Mouse (Mus musculus) CH12.LX (cell line): ENCODE measurements around the gene Terf2. TPM values are rescaled to one million over a fixed set of nuclear protein-coding genes. Genes with fewer than 3 reads are reported as not detected.

Source experiments
- DNase-seq: peaks from one replicate; pipeline ENCODE4 v3.0.0-alpha.2; 2013; ENCODE audit errors: extremely low read depth
- H3K27ac ChIP-seq: 2 replicates; pipeline ENCODE4 v1.5.1; 2012; ENCODE audit warnings: low read depth, mild to moderate bottlenecking, control low read depth, moderate library complexity; ENCODE audit not compliant: insufficient read depth
- H3K27me3 ChIP-seq: replicated peaks from 2 replicates; pipeline ENCODE3; 2012; ENCODE audit warnings: inconsistent platforms
- H3K36me3 ChIP-seq, 2 experiments: replicated peaks in 1 of 2; 2 replicates each; pipeline versions ENCODE3 to v1.6.1; 2012; ENCODE audit warnings: inconsistent platforms in 1 of 2, low read length in 1 of 2, mild to moderate bottlenecking in 1 of 2, mixed read lengths in 1 of 2, moderate library complexity in 1 of 2; ENCODE audit not compliant: control insufficient read depth in 1 of 2, insufficient read depth in 1 of 2
- H3K4me1 ChIP-seq, 2 experiments: 2 replicates each; pipeline ENCODE4 v1.6.1; 2012; ENCODE audit warnings: inconsistent platforms in 1 of 2, moderate library complexity in 1 of 2; ENCODE audit not compliant: insufficient read depth in 2 of 2, control insufficient read depth in 1 of 2
- H3K4me2 ChIP-seq: 2 replicates; pipeline ENCODE4 v1.6.1; 2012; ENCODE audit warnings: low read depth, mild to moderate bottlenecking, control low read depth; ENCODE audit not compliant: poor library complexity, insufficient read depth, severe bottlenecking
- H3K4me3 ChIP-seq, 3 experiments: fragments of 150-350 bp in 1 of 3; sonication (generic) in 1 of 3; replicated peaks in 1 of 3; 2 replicates each; pipeline versions ENCODE3 to v1.5.1; 2011 to 2012; ENCODE audit warnings: low read depth in 2 of 3, low read length in 2 of 3, mild to moderate bottlenecking in 2 of 3, moderate library complexity in 2 of 3, control low read depth in 1 of 3, improper control_type of control experiment in 1 of 3, inconsistent platforms in 1 of 3, mixed read lengths in 1 of 3; ENCODE audit not compliant: poor library complexity in 1 of 3
- H3K79me2 ChIP-seq: replicated peaks from 2 replicates; pipeline ENCODE4 v1.6.1; 2012; ENCODE audit warnings: mild to moderate bottlenecking, moderate library complexity; ENCODE audit not compliant: control insufficient read depth, poor library complexity, insufficient read depth, severe bottlenecking; ENCODE audit errors: extremely low read depth
- H3K9ac ChIP-seq: 2 replicates; pipeline ENCODE4 v1.6.1; 2012; ENCODE audit warnings: low read depth, mild to moderate bottlenecking, control low read depth, moderate library complexity; ENCODE audit not compliant: insufficient read depth
- H3K9me3 ChIP-seq: replicated peaks from 2 replicates; pipeline ENCODE3; 2012; ENCODE audit warnings: low read length, inconsistent platforms, mixed read lengths
- BHLHE40 ChIP-seq: IDR thresholded peaks from 2 replicates; pipeline ENCODE4 v1.6.1; 2011; ENCODE audit warnings: mild to moderate bottlenecking, low read depth, low read length, improper control_type of control experiment
- CHD1 ChIP-seq: IDR thresholded peaks from 2 replicates; pipeline ENCODE4 v1.6.1; 2012; ENCODE audit warnings: low read depth, low read length, improper control_type of control experiment, inconsistent platforms
- CHD2 ChIP-seq: IDR thresholded peaks from 2 replicates; pipeline ENCODE4 v1.6.1; 2011; ENCODE audit warnings: low read length, improper control_type of control experiment
- CTCF ChIP-seq, 2 experiments: IDR thresholded peaks in 1 of 2; conservative IDR thresholded peaks in 1 of 2; 2 replicates each; pipeline ENCODE4 v1.5.1; 2011 to 2012; ENCODE audit warnings: low read depth in 2 of 2, low read length in 2 of 2, improper control_type of control experiment in 1 of 2, inconsistent platforms in 1 of 2, mild to moderate bottlenecking in 1 of 2, moderate library complexity in 1 of 2
- ELF1 ChIP-seq: IDR thresholded peaks from 2 replicates; pipeline ENCODE4 v1.6.1; 2014; ENCODE audit warnings: low read depth, mild to moderate bottlenecking, inconsistent platforms, low read length, improper control_type of control experiment
- EP300 ChIP-seq: IDR thresholded peaks from 2 replicates; pipeline ENCODE4 v1.6.1; 2011; ENCODE audit warnings: low read length, improper control_type of control experiment
- ETS1 ChIP-seq: conservative IDR thresholded peaks from 2 replicates; pipeline ENCODE4 v1.6.1; 2012; ENCODE audit warnings: low read depth, mild to moderate bottlenecking, inconsistent platforms, low read length, improper control_type of control experiment, moderate library complexity
- IRF4 ChIP-seq: IDR thresholded peaks from 2 replicates; pipeline ENCODE4 v1.6.1; 2014; ENCODE audit warnings: low read depth, mild to moderate bottlenecking, inconsistent platforms, low read length, improper control_type of control experiment
- JUN ChIP-seq: IDR thresholded peaks from 2 replicates; pipeline ENCODE4 v1.6.1; 2011; ENCODE audit warnings: low read depth, mild to moderate bottlenecking, low read length, improper control_type of control experiment, moderate library complexity; ENCODE audit not compliant: insufficient read depth
- JUND ChIP-seq: conservative IDR thresholded peaks from 2 replicates; pipeline ENCODE4 v1.6.1; 2011; ENCODE audit warnings: low read depth, low read length, improper control_type of control experiment
- MAFK ChIP-seq: IDR thresholded peaks from 2 replicates; pipeline ENCODE4 v1.6.1; 2011; ENCODE audit warnings: low read length, improper control_type of control experiment; ENCODE audit not compliant: insufficient replicate concordance
- MAX ChIP-seq: IDR thresholded peaks from 2 replicates; pipeline ENCODE4 v1.6.1; 2011; ENCODE audit warnings: low read length, improper control_type of control experiment
- MAZ ChIP-seq: IDR thresholded peaks from 2 replicates; pipeline ENCODE4 v1.6.1; 2012; ENCODE audit warnings: low read depth, mild to moderate bottlenecking, inconsistent platforms, low read length, improper control_type of control experiment, moderate library complexity
- MEF2A ChIP-seq: IDR thresholded peaks from 2 replicates; pipeline ENCODE4 v1.6.1; 2014; ENCODE audit warnings: low read depth, mild to moderate bottlenecking, inconsistent platforms, low read length, improper control_type of control experiment, borderline replicate concordance
- MYC ChIP-seq: IDR thresholded peaks from 2 replicates; pipeline ENCODE4 v1.6.1; 2011; ENCODE audit warnings: low read depth, mild to moderate bottlenecking, improper control_type of control experiment, low read length
- PAX5 ChIP-seq: IDR thresholded peaks from 2 replicates; pipeline ENCODE4 v1.6.1; 2012; ENCODE audit warnings: low read length, inconsistent platforms, mixed read lengths
- POLR2A ChIP-seq: IDR thresholded peaks from 2 replicates; pipeline ENCODE4 v1.6.1; 2011; ENCODE audit warnings: low read depth, mild to moderate bottlenecking, improper control_type of control experiment, low read length
- RAD21 ChIP-seq: IDR thresholded peaks from 2 replicates; pipeline ENCODE4 v1.6.1; 2011; ENCODE audit warnings: low read depth, mild to moderate bottlenecking, low read length, improper control_type of control experiment, moderate library complexity
- RCOR1 ChIP-seq: conservative IDR thresholded peaks from 2 replicates; pipeline ENCODE4 v1.6.1; 2012; ENCODE audit warnings: low read depth, mild to moderate bottlenecking, inconsistent platforms, low read length, improper control_type of control experiment
- SMC3 ChIP-seq: IDR thresholded peaks from 2 replicates; pipeline ENCODE4 v1.6.1; 2011; ENCODE audit warnings: low read depth, low read length, improper control_type of control experiment
- TCF12 ChIP-seq: IDR thresholded peaks from 2 replicates; pipeline ENCODE4 v1.6.1; 2014; ENCODE audit warnings: low read depth, mild to moderate bottlenecking, inconsistent platforms, low read length, improper control_type of control experiment
- USF2 ChIP-seq: conservative IDR thresholded peaks from 2 replicates; pipeline ENCODE4 v1.6.1; 2011; ENCODE audit warnings: low read depth, low read length, improper control_type of control experiment
- ZC3H11A ChIP-seq: IDR thresholded peaks from 2 replicates; pipeline ENCODE4 v1.6.1; 2012; ENCODE audit warnings: low read depth, mild to moderate bottlenecking, inconsistent platforms, low read length, improper control_type of control experiment
- ZKSCAN1 ChIP-seq: IDR thresholded peaks from 2 replicates; pipeline ENCODE4 v1.6.1; 2012; ENCODE audit warnings: low read depth, inconsistent platforms, low read length, improper control_type of control experiment, borderline replicate concordance
- ZNF384 ChIP-seq: IDR thresholded peaks from 2 replicates; pipeline ENCODE4 v1.6.1; 2012; ENCODE audit warnings: low read depth, low read length, improper control_type of control experiment, inconsistent platforms
- dilution Hi-C: fragments of 300-500 bp; cut with MboI; formaldehyde crosslinking; loops from 2 replicates; pipeline ENCODE4 v1.14.3; 2020; ENCODE audit warnings: low sequenced_read_pairs; ENCODE audit not compliant: extremely low pct_unique_long_range_greater_than_20kb, extremely low pct_ligation_motif_present
- in situ Hi-C: fragments of 300-500 bp; cut with MboI; formaldehyde crosslinking; loops from 3 replicates; pipeline ENCODE4 v1.14.3; 2019; ENCODE audit warnings: low sequenced_read_pairs, low pct_ligation_motif_present, low pct_unique_long_range_greater_than_20kb, mixed read lengths
- polyA plus RNA-seq: library from polyadenylated mRNA; unstranded; fragments of >175 nt; gene quantifications from 2 replicates; pipeline ENCODE4 v1.2.1, GENCODE M21; 2012; ENCODE audit warnings: low read depth; ENCODE audit not compliant: insufficient read length
- total RNA-seq, 2 experiments: library from RNA; depleted of rRNA; stranded (reverse); fragments of 300-350 nt in 1 of 2; fragments of >200 nt in 1 of 2; gene quantifications; 2 replicates each; pipeline ENCODE4 v1.2.3; 2012 to 2014

Gene Terf2
- total and polyA plus RNA-seq, 3 experiments = 12.5 to 33.7 (median 18.3) TPM

- no peak overlapping the region for H3K27ac ChIP-seq
- TF ChIP-seq POLR2A (no peak), BHLHE40 (0 out of 2 replicates have a peak, but pooled peaks have one; percentile 20)
- dilution Hi-C loops = no loop called here
Measured at GRCm38 (mm10) chr8:107118803-107119233, 22.5 kb upstream of the Terf2 start.

GRCm38 (mm10) chr8:107117019-107117418, 20.7 kb upstream of the Terf2 start:
- Histone ChIP-seq H3K4me2 (no peak overlapping the region), H3K4me1 (peaks cover 0 to 2% of the 10 kb centered on the region in 2 experiments; a peak in 1 of 4 replicates), H3K27ac (no peak overlapping the region), H3K9me3 (no peaks in the 10 kb centered on the region), H3K4me3 (no peak overlapping the region), H3K79me2 (no peaks in the 10 kb centered on the region), H3K9ac (no peak overlapping the region), H3K36me3 (no peaks in the 10 kb centered on the region), H3K27me3 (no peaks in the 10 kb centered on the region)
- DNase-seq = no peak
- dilution Hi-C loops (no loop called here), in situ Hi-C loops (loop anchor here (25.0 kb wide), 1 partner anchor 445 kb away; no protein-coding TSS in a partner anchor)
- no peak for TF ChIP-seq ZKSCAN1
- no peak for TF ChIP-seq PAX5
- TF ChIP-seq MYC = no peak
- no peak for TF ChIP-seq CHD1
- TF ChIP-seq IRF4 = no peak
- no peak for TF ChIP-seq BHLHE40
- no peak for TF ChIP-seq ELF1

More at GRCm38 (mm10) chr8:107118803-107119233, 22.5 kb upstream of the Terf2 start:
- in situ Hi-C loops = loop anchor here (25.0 kb wide), 1 partner anchor 443 kb away; no protein-coding TSS in a partner anchor
- no peaks in the 10 kb centered on the region for H3K27me3 ChIP-seq
- no peaks in the 10 kb centered on the region for H3K79me2 ChIP-seq
- no peaks in the 10 kb centered on the region for H3K36me3 ChIP-seq
- no peak overlapping the region for H3K4me3 ChIP-seq
- no peak overlapping the region for H3K4me2 ChIP-seq
- peaks cover 0 to 2% of the 10 kb centered on the region in 2 experiments; a peak in 1 of 4 replicates for H3K4me1 ChIP-seq
- no peak for DNase-seq
- no peak overlapping the region for H3K9ac ChIP-seq
- no peaks in the 10 kb centered on the region for H3K9me3 ChIP-seq

- H3K9ac ChIP-seq = no peak overlapping the region
- TF ChIP-seq TCF12 = no peak
- peak; percentile 90 for TF ChIP-seq SMC3
- no peak for TF ChIP-seq JUND
- TF ChIP-seq EP300 = no peak
- no peak for TF ChIP-seq POLR2A
- TF ChIP-seq ELF1 = no peak
- peak; percentile 97 for TF ChIP-seq MAFK
- peak; percentile 87 for TF ChIP-seq RAD21
- no peak for TF ChIP-seq USF2
- TF ChIP-seq ETS1 = no peak
- TF ChIP-seq MAZ = no peak
- peak; percentile 12; the same call in 1 of the 2 replicates for TF ChIP-seq IRF4
- TF ChIP-seq CHD2 = no peak
- TF ChIP-seq MEF2A = no peak
- TF ChIP-seq ZNF384 = no peak
- no peak for TF ChIP-seq RCOR1
- peak; percentile 39; the same call in 1 of the 2 replicates for TF ChIP-seq ZC3H11A
- TF ChIP-seq CHD1 = no peak
- no peak for TF ChIP-seq MAX
- TF ChIP-seq ZKSCAN1 = no peak
- TF ChIP-seq CTCF (conservative IDR thresholded peaks at IDR 0.05 in 1 of 2, IDR thresholded peaks at IDR 0.05 in 1 of 2; ENCODE audit: low read depth in 2 of 2, low read length in 2 of 2) = peak; percentile 9 to 87; a peak in 2 of 4 replicates
- no peak for TF ChIP-seq JUN
- no peaks in the 10 kb centered on the region for H3K36me3 ChIP-seq
- DNase-seq = peak; percentile 81
- H3K79me2 ChIP-seq = no peaks in the 10 kb centered on the region
- dilution Hi-C loops = no loop called here
- peak overlapping the region; percentile 59; the same call in 1 of the 2 replicates for H3K4me2 ChIP-seq
- H3K27ac ChIP-seq = no peak overlapping the region
- peaks cover 0 to 2% of the 10 kb centered on the region in 2 experiments; a peak in 1 of 4 replicates for H3K4me1 ChIP-seq
- peak overlapping the region in 1 of 3 experiments; percentile 28 for H3K4me3 ChIP-seq
- no peaks in the 10 kb centered on the region for H3K27me3 ChIP-seq
- in situ Hi-C loops = loop anchor here (25.0 kb wide), 1 partner anchor 446 kb away; no protein-coding TSS in a partner anchor
- H3K9me3 ChIP-seq = no peaks in the 10 kb centered on the region
Measured at GRCm38 (mm10) chr8:107116023-107116422, 19.7 kb upstream of the Terf2 start.
